Mouse (Mus musculus) lung, postnatal 0 days (tissue): ENCODE measurements around the gene Hoxc6.

Source experiments
- CTCF ChIP-seq: IDR thresholded peaks from 2 replicates; pipeline ENCODE4 v1.5.1; 2016; ENCODE audit warnings: antibody characterized with exemption, mild to moderate bottlenecking
- EP300 ChIP-seq: IDR thresholded peaks from 2 replicates; pipeline ENCODE4 v1.6.1; 2016; ENCODE audit warnings: antibody characterized with exemption, mild to moderate bottlenecking, control low read depth

DNA sequence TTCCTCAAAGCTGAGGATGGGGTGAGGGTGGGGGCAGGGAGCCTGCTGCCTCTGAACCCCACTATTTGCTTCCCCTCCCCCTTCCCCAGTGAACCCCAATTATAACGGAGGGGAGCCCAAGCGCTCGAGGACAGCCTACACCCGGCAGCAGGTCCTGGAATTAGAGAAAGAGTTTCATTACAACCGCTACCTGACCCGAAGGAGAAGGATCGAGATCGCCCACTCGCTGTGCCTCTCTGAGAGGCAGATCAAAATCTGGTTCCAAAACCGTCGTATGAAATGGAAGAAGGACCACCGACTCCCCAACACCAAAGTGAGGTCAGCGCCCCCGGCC lies 37.5 kb downstream of the Hoxc6 start:
- no peak for TF ChIP-seq CTCF
- TF ChIP-seq EP300 = no peak
